Mouse (Mus musculus) urinary bladder, adult 18-20 months (tissue): ENCODE results near the gene Aspm.
"Not testable (repeated sequence)": the region's sequence is repeated elsewhere in the genome, so short reads cannot be mapped to it uniquely, and the experiment has no call there.

Experiments
- DNase-seq, 2 experiments: peaks; one replicate each; pipeline ENCODE4 v3.0.0; 2022; ENCODE audit warnings: low spot score in 2 of 2, mixed read lengths in 2 of 2

Aspm gene

DNA sequence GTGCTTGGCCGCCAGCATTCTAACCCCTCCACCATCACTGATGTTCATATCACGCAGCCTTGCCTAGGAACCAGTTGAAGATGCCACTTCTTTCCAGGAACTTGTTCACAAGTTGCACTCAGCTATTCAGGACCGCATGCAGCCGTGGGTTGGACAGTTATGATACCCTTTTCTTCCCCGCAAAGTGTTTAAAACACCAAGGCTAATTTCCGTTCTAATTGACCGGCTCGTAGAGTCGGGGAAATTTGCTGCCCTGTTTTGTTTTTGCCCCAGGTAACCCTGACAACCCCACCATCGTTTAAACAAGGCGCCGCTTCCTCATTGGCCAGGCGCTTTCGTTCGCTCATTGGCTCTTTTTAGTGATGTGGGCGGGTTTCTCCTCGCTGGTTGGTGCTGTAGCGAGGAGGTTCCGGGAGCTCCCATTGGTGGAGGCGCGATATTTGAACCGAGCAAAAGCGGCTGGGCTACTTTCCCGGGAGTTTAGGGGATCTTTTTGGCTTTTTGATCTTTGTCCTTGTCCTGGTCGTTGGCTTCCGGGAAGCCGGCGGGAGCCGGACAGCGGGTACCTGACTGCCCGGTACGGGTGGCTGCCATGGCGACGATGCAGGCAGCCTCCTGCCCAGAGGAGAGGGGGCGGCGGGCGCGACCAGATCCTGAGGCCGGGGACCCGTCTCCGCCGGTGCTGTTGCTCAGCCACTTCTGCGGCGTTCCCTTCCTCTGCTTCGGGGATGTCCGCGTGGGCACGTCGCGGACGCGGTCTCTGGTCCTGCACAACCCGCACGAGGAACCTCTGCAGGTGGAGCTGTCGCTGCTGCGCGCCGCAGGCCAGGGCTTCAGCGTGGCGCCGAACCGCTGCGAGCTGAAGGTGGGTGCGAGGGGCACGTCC is at the start of gene Aspm:
Gene Aspm, plus strand, starts transcription at position 433 of the 886 bp plus-strand sequence.
- DNase-seq: peak; percentile 65 to 82

GRCm38 (mm10) chr1:139405766-139406165 is 48.8 kb upstream of the Aspm start:
- DNase-seq: no peak

GRCm38 (mm10) chr1:139407701-139408100 is 46.9 kb upstream of the Aspm start:
- DNase-seq: no peak

- DNase-seq: not testable (repeated sequence)
Observed at GRCm38 (mm10) chr1:139412365-139412764, 42.2 kb upstream of the Aspm start.

DNA sequence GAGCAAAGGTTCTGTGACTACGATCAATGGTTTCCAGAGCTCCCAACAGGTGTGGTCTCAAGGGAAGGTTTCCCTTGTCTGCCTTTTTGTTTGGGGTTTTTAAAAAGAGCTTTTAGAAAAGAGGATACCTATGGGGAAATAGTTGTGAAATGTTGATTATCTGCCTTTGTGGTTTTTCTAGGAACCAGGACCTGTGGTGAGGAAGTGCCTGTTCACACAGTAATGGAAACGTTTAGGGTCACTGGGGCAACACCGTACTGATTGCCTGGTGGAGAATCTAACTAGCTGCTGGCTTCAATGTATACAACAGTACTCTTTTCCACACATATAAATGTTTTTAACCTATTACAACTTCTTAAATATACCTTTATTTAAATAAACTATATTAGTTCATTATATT is 41.1 kb upstream of the Aspm start:
- DNase-seq: no peak

DNA sequence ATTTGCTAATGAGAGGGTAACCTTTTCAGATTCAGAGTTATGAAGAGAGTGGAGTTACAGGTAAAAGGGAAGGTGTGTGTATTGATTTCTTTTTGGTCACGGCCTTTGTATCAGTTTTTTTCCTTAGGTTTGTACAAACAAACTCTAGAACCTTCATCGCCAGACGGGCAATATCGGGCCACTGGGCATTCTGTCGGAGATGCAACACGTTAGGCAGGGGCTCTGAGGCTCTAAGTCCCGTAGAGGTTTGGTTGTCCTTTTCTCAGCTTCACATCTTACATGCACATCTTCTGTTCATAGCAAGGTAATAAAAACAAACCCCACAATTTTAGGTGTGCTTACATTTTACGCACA is 33.1 kb upstream of the Aspm start:
- no peak for DNase-seq

GRCm38 (mm10) chr1:139421875-139422791 is 32.4 kb upstream of the Aspm start, which contains the start of gene Zbtb41:
Gene Zbtb41, plus strand, starts transcription at chr1:139422288.
- peak; percentile 77 to 82 for DNase-seq

GRCm38 (mm10) chr1:139422941-139423340 is 31.6 kb upstream of the Aspm start:
- peak in 1 of 2 experiments; percentile 18 for DNase-seq

DNA sequence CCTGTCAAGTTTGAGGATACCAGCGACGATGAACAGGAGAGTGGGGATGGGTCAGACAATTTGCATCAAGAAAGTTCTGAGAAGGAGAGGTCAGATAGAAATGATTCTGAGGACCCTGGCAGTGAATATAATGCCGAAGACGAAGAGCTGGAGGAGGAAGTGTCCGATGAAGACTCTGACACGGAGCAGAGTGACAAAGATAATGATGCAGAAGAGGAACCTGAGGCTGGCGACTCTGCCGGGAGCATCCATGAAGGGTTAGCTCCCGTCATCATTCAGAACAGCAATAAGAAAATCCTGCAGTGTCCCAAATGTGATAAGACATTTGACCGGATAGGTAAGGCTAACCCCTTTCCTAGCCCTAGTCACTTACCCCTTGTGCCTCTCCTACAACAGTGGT is 30.6 kb upstream of the Aspm start:
- no peak for DNase-seq

DNA sequence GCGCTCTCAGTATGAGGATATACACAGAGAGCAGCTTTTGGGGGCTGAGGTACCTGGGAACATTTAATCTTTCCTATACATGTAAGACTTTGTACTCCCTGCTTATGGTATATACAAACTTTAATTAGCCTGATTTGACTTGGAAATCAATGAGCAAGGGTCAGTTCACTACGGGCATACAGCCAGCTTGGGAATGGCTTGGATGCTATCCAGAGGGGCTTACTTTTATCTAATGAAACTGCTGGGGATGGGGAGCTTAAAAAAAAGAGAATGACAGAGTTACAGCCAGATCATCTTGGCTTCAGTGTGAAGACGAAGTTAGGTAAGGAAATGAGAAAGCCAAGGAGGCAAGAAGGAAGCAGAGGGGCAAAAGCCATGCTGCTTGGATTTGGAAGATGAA is 29.6 kb upstream of the Aspm start:
- DNase-seq: no peak

DNA sequence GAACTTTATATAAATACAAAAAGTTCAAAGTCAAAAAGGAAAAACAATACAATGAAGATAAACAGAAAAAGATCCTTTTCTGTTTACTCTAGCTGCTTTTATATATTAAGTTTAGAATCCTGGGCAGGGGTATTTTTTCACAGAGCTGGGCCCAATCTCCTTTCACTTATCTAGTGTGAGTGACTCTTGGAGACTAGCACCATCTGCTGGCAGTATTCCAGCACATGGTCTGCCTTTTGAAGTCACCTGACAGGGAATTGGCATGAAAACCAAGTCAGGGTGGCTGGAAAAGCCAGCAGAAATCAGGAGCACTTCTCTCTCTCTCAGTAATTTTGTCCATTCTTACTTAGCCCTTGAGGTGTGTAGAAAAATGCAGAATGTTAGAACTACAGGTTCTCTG is 16.2 kb upstream of the Aspm start:
- DNase-seq: no peak

DNA sequence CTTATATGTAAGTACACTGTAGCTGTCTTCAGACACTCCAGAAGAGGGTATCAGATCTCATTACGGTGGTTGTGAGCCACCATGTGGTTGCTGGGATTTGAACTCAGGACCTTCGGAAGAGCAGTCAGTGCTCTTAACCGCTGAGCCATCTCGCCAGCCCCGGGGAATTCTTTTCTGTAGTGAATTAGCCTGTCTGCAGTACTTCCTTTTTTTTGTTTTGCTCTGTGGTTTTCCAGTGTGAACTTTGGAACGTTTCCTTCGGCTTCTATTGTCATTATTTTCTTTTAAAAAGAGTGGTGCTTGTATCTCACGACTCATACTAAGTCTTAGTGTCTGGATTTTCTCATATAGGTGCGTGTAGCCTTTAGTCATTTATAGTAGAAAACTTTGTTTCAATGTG is 11.5 kb upstream of the Aspm start:
- DNase-seq: not testable (repeated sequence)

DNA sequence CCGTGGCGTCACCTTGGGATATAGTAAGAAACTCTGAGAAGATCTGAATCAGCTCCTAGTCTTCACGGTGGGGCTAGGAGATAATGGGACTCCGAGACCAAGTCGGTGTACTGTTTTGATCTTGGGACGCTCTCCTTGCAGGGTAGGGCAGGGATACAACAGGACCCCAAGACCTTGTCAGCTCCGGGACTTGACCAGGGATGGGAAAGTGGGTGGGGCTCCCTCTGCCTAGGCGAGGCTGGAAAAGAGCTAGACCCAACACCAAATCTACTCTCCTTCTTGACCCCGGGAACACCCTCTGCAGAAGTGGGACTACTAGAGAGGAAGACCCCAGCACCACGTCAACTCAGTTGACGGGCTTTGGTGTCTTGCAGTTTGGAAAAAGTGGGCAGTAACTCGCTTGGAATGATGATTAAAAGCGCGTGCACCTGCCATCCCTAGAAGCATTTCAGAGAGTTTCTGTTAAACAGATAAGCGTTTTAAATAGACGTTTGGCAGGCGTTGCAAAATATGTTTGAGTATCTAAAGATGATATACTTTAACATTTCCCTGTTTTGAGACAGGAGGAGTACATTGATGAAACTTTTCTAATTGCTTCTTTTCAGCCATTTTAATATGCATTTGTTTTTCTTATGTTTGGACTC is 776 bp downstream of the Aspm start:
- DNase-seq: no peak

DNA sequence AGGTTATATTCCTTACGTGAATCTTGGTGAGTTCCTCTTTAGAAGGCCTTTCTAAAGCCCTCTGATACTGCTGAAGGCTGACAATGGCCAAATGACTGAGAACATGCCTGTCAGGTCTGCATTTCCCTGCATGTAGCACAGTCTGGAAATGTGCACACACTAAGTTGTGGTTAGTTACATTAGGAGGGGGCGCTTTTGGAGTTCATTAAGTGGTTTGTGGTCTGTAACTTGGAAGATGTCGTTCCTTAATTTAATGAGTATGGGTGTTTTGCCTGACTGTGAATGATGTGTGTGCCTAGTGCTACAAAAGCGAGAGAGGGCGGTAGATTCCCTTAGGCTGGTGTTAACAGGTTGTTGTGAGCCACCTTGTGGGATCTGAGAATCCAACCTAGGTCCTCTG is 6.2 kb downstream of the Aspm start:
- no peak for DNase-seq

- no peak for DNase-seq
Observed at GRCm38 (mm10) chr1:139465936-139466335, 11.4 kb downstream of the Aspm start.

DNA sequence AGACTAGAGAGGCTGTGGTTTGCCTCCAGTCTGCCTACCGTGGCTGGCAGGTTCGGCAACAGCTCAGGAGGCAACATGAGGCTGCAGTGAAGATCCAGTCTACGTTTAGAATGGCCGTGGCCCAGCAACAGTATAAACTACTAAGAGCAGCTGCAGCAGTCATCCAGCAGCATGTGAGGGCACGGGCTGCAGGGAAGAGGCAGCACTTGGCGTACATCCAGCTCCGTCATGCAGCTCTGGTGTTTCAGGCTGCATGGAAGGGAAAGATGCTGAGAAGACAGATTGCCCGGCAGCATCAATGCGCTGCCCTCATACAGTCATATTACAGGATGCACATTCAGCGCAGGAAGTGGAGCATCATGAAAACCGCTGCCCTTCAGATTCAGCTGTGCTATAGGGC is 24.3 kb downstream of the Aspm start:
- no peak for DNase-seq

- DNase-seq: no peak
Observed at GRCm38 (mm10) chr1:139480246-139480645, 25.7 kb downstream of the Aspm start.

DNA sequence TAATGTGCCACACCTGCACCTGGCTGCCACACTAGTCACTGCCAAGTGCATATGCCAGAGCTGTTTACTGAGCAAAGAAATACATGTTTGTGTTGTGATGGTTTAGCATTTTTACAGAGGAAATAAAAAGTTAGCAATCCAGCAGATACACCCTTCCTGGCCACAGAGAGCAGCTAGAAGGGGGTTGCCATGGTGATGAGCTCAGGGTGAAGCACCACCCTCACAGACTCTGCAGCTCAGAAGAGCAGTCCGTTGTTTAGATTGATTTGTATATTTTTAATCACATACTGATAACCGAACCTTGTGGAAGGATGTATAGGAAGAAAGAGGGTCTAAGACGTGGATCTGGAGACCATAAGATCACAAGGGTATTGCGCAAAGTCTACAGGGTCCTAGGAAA is 26.6 kb downstream of the Aspm start:
- DNase-seq: no peak

- no peak for DNase-seq
Observed at GRCm38 (mm10) chr1:139494630-139495029, 40.1 kb downstream of the Aspm start.

GRCm38 (mm10) chr1:139495408-139495807 is 40.8 kb downstream of the Aspm start:
- DNase-seq: no peak

DNA sequence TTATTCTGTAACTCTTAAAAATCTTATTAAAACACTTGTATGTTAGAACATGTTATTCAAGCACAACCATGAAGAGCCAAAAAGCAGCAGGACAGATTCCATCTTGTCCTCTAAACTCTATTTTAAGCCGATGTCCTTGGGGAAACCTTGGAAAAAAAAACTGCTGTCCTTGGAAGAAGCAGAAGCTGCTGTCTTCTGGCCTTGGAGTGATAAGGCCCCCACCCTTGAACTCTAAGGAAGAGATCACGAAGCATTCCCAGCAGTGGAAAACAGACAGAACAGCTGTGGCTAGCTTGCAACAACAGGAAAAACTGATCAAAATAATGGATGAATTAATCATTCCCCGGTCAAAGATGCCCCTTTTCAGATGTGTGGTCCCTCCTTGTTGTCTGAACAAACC is 41.6 kb downstream of the Aspm start:
- DNase-seq: no peak

DNA sequence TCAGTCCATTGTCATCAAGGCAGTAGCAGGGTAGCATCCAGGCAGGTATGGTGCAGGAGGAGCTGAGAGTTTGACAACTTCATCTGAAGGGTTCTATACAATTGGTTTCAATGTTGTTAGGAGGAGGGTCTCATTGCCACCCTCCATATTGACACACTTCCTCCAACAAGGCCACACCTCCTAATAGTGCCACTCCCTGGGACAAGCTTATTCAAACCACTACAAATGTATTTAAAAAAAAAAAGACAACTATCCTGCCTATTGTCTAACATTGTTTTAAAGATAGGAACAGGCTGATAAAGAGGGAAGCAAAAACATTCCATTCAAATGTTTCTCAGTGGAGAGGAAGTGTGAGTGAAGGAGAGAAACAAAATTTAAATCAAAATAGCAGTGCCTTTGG is 45.2 kb downstream of the Aspm start:
- no peak for DNase-seq
